Mouse (Mus musculus): ENCODE measurements at regions not wholly inside any gene's neighbourhood (a gene's known extent, or its start where the extent isn't known, plus 50 kb on each side); places are given as distances from the start of the nearest gene placed in this dataset.
A peak's percentile ranks its signal among the peaks of the same experiment; 100 is the strongest.

DNA sequence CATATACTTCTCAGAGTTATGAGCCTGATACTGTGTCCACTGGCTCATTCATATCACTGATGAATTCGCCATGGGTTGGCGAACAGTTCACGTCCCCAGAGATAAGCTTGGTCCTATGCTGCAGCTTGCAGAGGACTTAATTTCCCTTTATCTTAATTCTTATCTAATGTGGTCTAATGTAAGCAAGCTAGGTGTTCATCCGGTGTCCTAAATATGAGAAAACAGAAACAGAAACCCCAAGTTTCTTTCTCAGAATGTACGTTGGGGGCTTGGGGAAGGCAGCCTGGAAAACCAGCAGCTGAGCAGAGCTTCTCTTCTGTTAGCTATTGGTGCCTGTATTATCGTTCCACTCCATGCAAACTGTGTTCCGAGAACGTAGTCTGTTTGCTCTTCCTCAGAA is 170.1 kb downstream of the 1700064H15Rik start:
- no peak for DNase-seq (ENCODE audit: low spot score)

DNA sequence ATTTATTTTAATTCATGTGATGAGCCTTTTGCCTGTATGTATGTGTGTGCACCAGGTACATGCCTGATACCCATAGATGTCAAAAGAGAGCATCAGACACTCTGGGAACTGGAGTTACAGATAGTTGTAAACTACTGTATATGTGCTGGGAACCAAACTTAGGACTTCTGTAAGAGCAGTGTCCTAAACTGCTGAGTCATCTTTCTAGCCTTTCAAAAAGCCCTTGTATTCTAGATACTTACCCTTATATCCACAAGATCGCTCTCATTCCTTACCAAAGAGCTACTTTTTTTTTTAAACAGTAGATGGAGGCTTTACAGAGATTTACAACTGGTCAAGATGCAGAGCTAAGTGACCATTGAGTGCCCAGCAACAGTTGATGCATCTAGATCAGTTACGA is 171.0 kb downstream of the 1700064H15Rik start:
- DNase-seq (ENCODE audit: low spot score), result no peak

DNA sequence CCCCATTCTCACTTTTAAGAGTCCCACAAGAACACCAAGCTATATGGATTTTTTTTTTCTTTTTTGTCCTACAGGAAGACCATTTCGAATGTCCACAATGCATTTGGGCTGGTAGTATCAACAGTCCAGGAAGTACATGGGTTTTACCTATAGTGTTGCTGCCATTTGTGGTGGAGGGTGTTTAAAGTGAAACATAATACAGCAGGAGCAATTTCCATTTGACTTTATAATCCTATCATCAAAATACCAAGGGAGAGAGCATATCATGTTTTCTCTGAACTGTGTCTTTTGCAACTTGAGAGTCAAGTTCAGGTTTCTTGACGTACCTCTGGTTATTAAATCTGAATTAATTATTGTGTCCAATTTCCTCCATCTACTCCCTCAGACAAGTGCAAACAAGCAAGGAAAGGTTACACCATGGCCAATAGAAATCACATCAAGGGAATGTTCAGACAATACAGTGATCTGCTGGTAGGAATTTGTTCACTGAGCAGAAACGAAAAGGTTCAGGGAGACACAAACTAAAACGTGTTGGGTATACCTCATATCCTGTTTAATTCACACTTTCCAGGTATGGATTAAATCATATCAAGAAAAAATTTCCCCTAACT is 172.5 kb downstream of the 1700064H15Rik start:
- no peak for DNase-seq (ENCODE audit: low spot score)

DNA sequence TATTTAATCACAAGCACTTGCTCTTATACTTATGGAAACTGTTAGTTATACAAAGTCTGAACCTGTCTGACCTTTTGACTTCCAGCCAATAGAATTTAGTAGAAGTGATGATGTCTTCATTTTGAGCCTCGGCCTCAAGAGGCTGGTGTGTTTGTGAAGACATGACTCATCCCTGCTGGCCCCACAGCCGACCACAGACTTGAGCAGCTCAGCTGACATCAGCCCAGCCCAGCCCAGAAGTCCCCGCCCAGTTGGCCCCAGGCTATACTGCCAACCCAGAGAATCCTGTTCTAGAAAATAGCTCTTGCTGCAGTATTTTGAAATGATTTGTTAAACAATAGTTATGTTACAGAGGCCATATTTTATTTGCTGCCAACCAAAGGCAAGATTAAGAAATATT is 177.5 kb downstream of the 1700064H15Rik start:
- DNase-seq (ENCODE audit: low spot score), result peak; percentile 14

DNA sequence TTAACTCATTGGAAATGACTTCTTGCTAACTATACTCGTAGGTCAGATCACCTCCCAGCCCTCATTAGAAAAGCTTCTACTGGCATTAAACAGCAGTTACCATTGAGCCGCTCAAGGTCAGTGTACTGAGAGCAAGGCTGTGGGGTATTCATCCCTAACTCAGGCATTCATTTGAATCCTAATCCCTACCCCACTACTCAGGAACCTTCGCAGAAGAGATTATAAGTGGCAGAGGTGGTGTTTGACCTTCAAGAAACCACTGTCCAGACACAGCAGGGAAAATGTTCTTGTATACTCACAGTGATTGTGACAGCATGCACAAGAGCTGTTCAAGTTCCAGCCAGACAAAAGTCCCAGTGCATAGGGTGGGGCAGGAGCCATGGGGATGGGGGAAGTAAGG is 179.5 kb downstream of the 1700064H15Rik start:
- no peak for DNase-seq (ENCODE audit: low spot score)

DNA sequence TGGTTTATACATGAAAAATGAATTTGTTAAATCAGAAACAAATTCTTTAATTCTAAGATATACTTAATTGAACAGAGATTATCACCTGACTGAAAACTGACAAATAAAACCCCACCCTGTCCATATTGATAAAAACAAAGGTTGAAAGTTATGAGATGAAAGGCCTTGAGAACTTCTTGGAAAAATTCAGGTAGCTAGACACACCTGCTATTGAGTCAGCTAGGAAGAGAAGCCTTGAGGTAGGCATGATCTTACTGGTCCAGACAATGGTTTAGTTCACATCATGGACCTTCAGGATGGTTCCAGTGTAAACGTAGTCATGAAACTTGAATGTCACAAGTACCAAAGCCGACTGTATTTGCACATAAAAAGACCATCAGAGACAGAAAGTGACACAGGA is 180.3 kb downstream of the 1700064H15Rik start:
- DNase-seq (ENCODE audit: low spot score), result no peak

DNA sequence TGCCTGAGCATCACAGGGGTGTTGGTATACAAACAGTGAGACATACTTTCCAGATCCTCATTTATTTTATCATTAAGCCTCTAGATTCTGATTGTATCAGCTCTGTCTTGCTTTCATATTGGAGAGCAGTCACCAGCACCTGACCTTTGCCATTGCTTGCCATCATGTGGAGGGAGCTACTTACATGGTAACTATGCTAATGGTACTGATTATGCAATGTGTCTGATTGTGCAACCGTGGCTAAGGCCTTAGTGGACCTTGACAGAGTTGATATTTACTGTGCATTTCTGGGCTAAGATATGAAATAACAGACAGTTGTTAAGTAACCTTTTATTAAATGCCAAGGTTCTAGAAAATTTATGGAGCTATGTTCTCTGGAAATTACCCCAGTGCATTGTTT is 180.7 kb downstream of the 1700064H15Rik start:
- no peak for DNase-seq (ENCODE audit: low spot score)

DNA sequence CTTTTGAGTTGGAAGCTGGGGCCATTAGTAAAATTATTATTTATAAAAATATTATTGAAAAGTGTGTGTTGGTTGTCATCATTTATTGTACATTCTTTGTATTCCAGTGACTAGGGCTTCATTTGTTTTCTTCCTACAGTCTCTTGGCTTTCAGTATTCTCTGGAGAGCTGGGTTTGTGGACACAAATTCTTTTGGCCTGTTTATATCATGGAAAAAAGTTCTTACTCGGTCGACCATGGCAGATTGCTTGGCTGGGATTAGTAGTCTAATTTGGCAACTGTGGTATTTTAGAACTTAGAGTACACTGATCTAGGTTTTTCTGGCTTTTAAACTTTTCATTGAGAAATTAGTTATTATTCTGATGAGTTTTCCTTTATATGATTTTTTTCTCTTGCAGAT is 183.6 kb downstream of the 1700064H15Rik start:
- DNase-seq (ENCODE audit: low spot score), result no peak

DNA sequence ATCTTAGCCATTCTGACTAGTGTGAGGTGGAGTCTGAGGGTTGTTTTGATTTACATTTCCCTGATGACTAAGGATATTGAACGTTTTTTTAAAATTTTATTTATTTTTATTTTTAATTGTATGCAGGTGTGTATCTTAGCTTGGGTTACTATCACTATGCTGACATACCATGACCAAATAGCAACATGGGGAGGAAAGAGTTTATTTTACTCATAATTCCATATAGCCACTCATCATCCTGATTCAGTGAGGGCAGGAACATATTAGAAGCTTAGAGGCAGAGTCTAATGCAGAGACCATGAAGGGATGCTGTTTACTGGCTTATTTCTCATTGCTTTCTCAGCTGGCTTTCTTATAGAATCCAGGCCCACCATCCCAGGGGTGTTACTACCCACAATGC is 186.7 kb downstream of the 1700064H15Rik start:
- no peak for DNase-seq (ENCODE audit: low spot score)

DNA sequence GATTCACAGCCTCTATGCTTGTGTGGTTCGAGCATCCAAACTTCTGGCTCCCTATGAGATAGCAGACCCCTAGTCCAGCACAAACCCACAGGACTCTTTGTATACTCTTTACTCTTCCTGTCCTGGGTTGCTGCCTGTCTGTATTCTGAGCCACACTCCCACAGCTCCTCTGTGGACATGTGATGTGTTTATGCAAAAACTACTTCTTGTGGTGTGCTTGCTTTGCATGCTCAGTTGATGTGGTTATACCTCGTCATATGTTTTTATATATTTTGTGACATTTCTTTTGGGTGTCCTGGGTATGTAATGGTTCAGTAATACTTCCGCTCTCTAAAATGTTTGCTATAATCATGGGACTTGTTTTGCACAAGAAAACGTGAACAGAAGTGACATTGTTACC is 198.3 kb downstream of the 1700064H15Rik start:
- DNase-seq (ENCODE audit: low spot score), result no peak

DNA sequence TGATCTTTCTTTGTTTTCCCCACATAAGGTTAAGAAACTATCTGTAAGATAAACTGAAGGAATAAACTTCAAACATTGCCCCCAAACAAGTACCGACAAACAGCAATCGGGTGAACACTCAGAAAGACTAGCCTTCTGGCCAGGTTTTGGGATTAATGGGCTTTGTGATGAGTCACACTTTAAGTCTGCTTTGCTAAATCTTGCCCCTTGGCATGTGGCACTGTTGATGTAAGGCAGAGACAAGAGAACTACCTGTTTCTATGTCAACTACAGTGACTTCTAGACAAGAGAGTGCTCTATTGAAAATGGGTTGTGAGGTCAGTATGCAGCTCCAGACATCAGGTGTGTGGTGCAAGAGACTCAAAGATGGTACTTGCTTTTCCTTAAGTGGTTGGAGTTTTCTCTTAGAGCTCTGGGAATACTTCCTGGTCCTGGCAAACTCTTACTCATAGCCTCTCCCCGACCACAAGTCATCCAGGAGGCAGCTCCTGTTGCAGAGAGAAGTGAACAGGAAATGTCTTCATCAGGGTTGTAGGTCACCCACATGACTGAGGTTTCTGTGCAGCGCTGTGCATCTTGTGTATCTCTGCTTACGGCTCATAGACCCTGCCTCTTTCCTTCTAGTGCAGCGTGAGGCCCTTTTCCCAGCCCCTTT is 198.9 kb downstream of the 1700064H15Rik start:
- DNase-seq (ENCODE audit: low spot score), result no peak

DNA sequence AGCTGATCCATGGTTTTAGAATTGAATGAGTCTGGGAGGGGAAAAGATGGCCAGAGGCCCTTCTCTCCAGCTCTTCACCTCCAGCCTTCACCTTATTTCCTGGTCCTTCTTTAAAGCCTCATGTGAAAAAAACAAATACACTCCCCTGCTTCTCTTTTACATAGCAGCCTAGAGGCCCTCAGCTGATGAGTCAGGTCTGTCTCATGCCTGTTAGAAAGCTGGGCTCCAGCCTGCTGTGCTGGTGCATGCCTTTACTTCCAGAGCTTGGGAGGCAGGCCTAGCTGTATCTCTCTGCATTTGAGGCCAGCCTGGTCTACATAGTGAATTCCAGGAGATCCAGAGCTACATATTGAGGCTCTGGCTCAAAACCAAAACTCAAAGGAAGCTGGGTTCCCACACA is 199.5 kb downstream of the 1700064H15Rik start:
- DNase-seq (ENCODE audit: low spot score), result no peak

DNA sequence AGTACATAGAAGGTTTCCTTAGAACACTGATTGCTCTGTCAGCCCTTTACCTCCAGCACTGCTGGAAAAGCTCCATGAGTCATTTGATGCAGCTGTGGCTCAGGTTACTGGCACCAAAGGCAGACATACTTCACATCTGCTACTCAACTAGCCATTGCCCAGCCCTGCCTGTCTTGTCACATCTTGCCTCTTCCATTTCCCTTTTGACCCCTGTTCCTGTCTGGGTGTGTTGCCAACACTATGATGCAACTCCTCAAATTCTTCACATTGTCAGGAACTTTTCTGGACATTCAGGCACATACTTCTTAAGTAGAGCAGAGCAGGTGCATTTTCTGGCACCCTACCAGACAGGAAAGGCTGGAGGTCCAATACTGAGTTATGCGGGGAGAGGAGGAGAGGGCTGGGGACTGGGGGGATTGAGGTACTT is 202.3 kb downstream of the 1700064H15Rik start:
- DNase-seq (ENCODE audit: low spot score), result no peak

DNA sequence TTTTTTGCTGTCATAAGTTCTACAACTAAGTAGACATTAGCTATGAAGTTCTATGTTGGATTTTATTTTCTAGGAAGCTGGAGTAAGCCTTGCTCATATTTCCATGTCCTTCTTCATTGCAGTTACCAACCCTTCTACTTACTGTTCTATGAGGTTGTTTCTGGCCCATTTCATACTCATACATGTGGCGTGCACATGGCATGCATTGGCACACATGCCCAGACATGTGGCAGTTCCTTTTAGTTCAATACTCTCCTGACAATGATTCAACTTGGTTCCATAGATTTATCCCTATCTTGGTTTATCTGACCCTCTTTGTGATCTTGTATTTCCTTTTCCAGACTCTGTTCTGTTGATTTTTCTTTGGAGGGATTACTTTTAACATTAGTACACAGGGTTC is 203.2 kb downstream of the 1700064H15Rik start:
- DNase-seq (ENCODE audit: low spot score), result no peak

DNA sequence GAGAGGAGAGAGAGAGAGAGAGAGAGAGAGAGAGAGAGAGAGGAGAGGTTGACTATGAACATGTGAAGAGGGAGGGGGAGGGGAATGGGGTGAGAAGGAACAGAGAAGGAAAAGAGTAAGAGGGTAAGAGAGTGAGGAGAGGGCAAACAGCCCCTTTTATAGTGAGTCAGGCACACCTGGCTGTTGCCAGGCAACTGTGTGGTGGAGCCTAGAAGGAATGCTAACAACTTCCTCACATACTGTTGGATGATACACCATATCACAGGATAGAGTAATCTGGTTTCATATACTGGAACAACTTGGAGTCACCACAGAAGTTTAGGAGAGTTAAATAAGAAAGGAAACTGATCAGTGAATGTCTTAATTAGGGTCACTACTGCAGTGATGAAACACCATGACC is 204.1 kb downstream of the 1700064H15Rik start:
- DNase-seq (ENCODE audit: low spot score), result no peak

DNA sequence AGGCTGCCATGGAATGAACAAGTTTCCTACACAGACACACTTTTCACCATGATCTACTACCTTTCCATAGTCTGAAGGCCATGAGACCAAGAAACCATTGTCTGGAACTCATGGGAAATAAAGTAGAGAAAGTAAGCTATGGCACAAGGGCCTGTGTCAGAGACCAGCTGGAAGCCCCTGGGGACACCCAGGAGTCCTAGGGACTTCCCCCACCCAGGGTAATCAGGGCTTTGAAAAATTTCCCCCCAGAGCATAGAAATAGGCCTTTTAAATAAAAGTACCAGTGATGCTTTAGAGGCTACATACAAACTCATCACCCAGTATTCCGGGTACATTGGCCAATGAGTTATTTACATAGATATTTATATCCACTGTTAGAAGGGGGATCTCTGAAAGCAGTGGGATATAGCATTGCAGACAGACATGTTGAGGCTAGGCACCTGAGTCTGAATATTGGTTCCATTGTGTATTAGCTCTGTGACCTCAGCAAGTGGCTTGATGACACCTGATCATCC is 207.0 kb downstream of the 1700064H15Rik start:
- DNase-seq (ENCODE audit: low spot score), result no peak

DNA sequence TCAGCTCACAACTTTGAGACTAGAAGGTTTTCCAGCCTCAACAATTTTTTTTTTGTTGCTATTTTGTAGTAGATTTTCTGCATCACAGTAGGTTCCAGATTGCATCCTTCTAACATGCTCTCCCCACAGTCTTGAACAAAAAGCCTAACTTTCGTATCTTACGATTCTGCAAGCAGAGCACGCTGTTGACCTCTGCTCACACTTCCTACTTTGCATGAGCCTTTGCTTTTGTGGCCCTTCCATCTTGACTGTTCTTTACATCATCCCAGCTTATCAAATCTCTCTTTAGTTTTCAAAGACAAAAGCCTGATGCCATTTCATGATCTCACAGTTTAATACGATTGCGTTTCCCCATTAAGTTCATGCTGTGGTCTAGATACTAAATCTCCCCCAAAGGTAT is 207.6 kb downstream of the 1700064H15Rik start:
- DNase-seq (ENCODE audit: low spot score), result no peak

DNA sequence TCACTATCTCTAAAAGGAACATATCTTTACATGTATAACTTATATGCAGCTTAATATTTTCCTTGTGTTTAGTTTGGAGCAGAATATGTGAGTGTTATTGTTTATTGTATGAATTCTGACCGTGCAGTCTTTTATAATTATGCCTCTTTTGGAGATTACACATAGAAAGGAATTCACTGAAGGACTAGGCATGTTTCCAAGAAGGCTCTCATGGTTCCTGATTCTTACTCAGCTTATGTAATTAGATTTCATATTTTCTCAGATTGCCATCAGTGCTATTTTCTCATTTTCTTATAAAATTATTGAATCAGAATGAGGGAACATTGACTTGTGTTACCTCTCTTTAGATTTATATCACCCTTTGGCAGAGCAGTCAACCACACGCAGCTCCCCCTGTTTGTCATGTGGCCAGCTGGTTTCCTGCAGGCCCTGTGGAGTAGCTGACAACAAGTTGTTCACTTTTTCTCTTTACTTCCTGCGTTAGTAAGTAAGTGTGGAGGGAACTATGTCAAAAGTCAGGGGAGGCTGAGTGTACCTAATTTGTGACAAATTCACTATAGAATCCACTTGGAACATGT is 217.4 kb downstream of the 1700064H15Rik start:
- DNase-seq (ENCODE audit: low spot score), result no peak

DNA sequence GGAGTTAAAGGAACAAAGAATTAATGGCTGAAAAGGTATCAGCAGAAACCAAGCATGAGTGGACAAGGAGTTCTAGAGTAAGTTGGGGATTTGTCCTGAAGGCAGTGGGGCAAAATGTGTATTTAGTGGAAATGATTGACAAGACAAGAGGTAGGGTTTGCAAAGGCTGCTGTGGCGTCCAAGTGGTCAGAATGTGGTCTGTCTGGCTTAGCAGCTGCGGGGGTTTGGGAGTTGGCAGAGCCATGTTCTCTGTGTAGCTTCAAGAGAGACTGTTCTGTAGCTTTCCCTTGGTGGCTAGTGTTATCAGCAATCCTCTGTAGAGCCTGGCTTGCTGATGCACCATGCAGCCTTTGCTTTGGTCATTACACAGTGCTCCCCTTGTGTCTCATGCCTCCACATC is 220.2 kb downstream of the 1700064H15Rik start:
- DNase-seq (ENCODE audit: low spot score), result no peak

DNA sequence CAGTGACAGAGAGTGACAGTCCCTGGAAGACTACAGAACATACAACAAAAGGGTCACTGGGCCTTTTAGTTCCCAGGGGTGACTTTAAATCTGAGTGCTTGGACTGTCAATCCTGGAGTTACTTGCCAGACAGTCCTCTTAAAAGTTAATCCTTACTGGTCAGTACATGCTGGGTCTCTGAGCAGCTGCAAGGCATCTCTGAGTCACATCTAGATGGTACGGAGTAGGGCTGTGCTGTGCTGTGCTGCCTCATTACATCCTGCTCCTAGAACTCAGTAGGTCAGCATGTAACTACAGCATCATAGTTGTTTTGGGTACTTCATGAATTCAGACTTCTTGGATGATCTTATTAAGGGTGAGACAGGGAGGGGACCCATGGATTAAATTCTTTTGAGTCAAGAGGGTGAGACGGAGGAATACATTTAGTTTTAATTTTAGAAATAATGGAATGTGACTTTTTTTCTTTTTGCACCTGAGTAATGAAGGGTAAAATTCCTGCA is 220.8 kb downstream of the 1700064H15Rik start:
- peak; percentile 3 for DNase-seq (ENCODE audit: low spot score)

DNA sequence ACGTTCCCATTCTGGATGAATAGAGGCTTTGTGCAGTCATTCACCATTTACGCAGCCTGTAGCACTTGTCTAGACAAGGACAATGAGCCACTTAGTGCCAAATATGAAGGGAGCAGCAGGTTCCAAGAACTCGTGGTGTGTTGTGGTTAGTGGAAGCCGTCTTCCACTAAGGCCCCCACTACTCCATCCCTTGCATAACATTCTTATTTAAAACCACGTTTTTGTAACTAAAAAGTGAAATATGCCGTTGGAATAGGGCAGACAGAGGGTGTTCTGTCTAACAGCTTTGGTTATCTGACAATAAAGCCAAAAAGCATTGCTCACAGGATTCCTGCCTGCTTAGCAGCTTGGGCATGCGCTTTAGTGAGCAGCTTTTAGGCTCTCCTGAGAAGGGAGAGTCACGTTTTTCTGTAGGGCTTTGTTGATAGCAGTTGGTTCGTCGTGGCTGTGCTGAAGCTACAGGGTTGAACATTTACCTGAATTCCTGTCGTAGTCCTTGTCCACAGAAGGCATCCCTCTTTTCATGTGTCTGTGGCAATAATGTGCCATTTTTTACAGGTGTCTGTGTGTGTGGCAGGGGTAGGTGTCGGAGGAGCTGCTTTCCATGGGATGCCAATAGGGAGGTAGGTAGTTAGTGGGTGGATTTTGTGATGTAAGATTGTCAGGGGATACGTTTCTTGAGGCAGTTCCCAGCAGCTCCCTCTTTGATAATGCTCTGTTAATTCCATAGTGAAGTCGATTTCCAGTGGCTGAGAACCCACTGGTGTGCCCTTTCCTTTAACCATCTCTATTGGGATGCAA is 221.9 kb downstream of the 1700064H15Rik start:
- DNase-seq (ENCODE audit: low spot score), result peak; percentile 67

DNA sequence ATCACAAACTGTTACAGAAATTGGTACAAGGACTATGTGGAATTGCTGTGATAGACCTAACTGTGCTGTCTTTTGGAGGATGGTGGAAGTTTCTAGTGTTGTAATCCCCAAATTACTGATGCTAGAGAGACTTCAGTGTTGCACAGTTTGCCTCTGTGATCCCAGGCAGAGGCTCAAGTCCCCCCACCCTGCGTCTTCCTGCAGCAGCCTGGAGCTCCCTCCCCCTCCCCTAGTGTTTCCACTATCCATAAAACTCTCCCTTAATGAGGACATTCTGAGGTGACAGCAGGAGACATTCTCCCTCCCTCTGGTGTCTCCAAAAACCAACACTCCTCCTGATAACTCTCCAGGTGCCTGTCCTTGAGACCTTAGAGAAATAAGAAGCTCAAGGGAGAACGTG is 242.8 kb downstream of the 1700064H15Rik start:
- no peak for DNase-seq (ENCODE audit: low spot score)

DNA sequence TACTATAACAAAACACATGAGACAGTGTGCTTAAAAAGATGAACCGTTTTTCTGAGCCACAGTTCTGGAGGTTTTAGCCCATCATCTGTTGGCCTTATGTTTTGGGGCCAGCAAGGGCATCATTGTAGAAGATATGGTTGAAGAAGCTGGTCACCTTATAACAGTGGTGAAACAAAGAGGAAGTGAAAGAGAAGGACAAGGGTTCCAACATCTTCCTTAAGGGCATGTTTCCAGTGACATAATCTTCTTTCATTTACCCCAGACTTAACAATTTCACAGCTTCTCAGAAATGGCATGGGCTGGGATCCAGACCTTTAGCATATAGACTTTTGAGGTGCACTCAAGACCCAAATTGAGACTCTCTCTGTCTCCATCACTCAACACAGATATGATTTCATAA is 259.5 kb downstream of the 1700064H15Rik start:
- DNase-seq (ENCODE audit: low spot score), result no peak

All from embryo, embryonic 10.5 days (tissue).